Mouse (Mus musculus) kidney, embryonic 14.5 days (tissue): Measurements from ENCODE around the gene P3h1. TPM values are rescaled to one million over a fixed set of nuclear protein-coding genes. Genes with fewer than 3 reads are reported as not detected.
"Not testable (repeated sequence)": the region's sequence is repeated elsewhere in the genome, so short reads cannot be mapped to it uniquely, and the experiment has no call there.

Experiments
- ATAC-seq: fragments of 200-750 bp; cut with Nextera tagmentation; 2 replicates; pipeline ENCODE4 v1.8.0; 2017; ENCODE audit warnings: moderate number of reproducible peaks, mild to moderate bottlenecking, moderate TSS enrichment, moderate library complexity; ENCODE audit not compliant: low FRiP score, low TSS enrichment
- H3K27ac ChIP-seq: fragments of 300-500 bp; sonication (generic); 2 replicates; pipeline ENCODE4 v1.5.1; 2014; ENCODE audit warnings: low read depth, mild to moderate bottlenecking, low read length, moderate library complexity, mixed read lengths
- H3K27me3 ChIP-seq: fragments of 300-500 bp; sonication (generic); 2 replicates; pipeline ENCODE4 v1.6.1; 2014; ENCODE audit warnings: mild to moderate bottlenecking, low read length; ENCODE audit not compliant: control insufficient read depth, insufficient read depth
- H3K36me3 ChIP-seq: fragments of 300-500 bp; sonication (generic); 2 replicates; pipeline ENCODE4 v1.6.1; 2014; ENCODE audit warnings: low read length, mixed read lengths; ENCODE audit not compliant: control insufficient read depth, insufficient read depth
- H3K4me1 ChIP-seq: fragments of 300-500 bp; sonication (generic); 2 replicates; pipeline ENCODE4 v1.6.1; 2014; ENCODE audit warnings: low read length, mixed read lengths; ENCODE audit not compliant: control insufficient read depth, insufficient read depth
- H3K4me2 ChIP-seq: fragments of 300-500 bp; sonication (generic); replicated peaks from 2 replicates; pipeline ENCODE4 v1.6.1; 2014; ENCODE audit warnings: low read depth, mild to moderate bottlenecking, low read length
- H3K4me3 ChIP-seq: fragments of 300-500 bp; sonication (generic); 2 replicates; pipeline ENCODE4 v1.5.1; 2014; ENCODE audit warnings: mild to moderate bottlenecking, low read length
- H3K9ac ChIP-seq: fragments of 300-500 bp; sonication (generic); 2 replicates; pipeline ENCODE4 v1.6.1; 2014; ENCODE audit warnings: low read depth, mild to moderate bottlenecking, low read length, moderate library complexity
- H3K9me3 ChIP-seq: fragments of 300-500 bp; sonication (generic); 2 replicates; pipeline ENCODE4 v1.6.1; 2016; ENCODE audit warnings: low read length; ENCODE audit not compliant: control insufficient read depth
- WGBS: fragments of 180-500 bp; shearing (Covaris S2); extraction: QIAGEN DNeasy Blood & Tissue Kit; methylation state at CpG from one replicate; pipeline ENCODE4 v1.1.7; 2014; 5-methylcytosine and 5-hydroxymethylcytosine counted together
- polyA plus RNA-seq: library from polyadenylated mRNA; unstranded; fragments of >200 nt; fragmentation: Nextera tagmentation; extraction: Ambion mirVana; gene quantifications from 2 replicates; pipeline ENCODE4 v1.2.1, GENCODE M21; 2014

P3h1 gene
- polyA plus RNA-seq, 1 experiment from 2014 or later = 34.4 TPM

DNA sequence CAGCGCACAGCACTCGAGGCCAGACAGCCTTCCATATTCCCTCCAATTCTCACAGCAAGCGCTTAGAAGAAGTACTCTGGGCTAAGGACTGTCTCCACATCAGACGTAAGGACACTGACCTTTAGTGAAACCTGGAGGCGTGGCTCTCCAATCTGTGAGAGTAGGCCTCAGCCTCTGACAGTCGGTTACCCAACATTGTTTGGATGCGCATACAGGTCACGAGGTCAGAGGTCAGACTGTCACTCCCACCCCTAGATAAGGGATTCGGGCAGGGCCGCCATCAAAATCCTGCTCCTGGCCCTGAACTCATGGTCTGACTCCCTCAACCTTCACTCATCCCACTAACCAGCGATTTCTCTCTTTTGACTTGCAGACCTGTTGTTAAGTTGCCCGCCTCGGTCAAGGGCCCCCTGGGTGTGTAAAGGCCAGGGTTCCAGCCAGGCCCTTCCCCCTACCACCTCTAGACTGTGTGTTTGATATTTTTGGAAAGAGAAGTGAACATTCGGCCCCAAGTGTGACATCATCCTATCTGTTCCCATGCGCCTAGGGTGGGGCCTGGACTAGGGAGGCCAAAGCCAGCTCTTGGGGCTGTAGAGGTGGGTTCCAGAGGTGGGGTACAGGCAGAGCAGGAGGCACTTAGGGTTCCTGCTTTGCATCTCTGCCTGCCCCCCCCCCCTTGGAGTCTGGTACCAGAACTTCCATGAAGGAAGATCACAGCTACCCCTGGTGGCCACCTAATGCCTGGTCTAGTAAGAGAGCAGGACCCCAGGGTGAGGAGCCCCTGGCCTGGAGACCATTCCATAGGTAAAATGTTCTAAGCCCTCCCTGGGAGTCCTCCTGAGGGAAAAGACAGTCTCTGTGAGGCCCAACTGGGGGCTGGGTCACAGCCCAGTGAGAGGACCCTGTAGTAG lies 26.9 kb downstream of the P3h1 start:
- Histone ChIP-seq H3K27me3 (no peaks in the 10 kb centered on the region), H3K9ac (no peak overlapping the region), H3K4me1 (peaks cover 17% of the 10 kb centered on the region), H3K27ac (no peak overlapping the region), H3K9me3 (no peaks in the 10 kb centered on the region), H3K4me2 (no peak overlapping the region), H3K4me3 (no peak overlapping the region), H3K36me3 (no peaks in the 10 kb centered on the region)
- no peak for ATAC-seq
- 83% methylated on average over 15 of the region's 15 CpGs for WGBS

DNA sequence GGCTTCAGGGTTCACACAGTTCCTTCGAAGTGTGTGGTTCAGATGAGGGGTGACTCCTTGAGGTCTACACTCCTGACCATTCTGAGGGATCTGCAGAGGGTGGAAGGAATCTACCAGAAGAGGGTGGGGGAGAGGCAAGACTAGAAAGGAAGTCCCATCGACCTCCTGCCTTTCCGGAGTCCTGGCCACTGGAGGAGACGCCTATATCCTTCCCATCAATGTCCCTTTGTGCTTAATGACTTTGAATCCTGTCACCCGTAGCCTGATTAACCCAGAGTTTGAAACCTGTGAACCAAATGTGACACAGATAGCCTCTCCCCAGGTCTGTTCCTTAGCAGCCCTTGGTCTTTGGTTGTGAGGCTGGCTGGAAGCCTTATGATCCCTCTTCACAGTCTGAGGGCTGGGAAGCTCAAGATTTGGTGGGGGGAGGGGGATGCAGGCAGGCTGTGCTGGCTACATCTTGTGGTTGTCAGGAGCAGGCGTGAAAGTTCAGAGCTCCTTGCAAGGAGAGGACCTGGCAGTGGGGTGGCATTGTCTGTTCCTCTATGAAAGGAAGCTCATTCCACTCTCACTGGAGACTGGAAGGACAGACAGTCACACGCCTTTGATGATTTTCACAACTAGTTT lies 28.5 kb downstream of the P3h1 start:
- Histone ChIP-seq H3K4me2 (no peak overlapping the region), H3K9me3 (no peaks in the 10 kb centered on the region), H3K4me3 (no peak overlapping the region), H3K27ac (no peak overlapping the region), H3K27me3 (no peaks in the 10 kb centered on the region), H3K4me1 (0 out of 2 replicates have a peak, but pooled peaks cover 9% of the 10 kb centered on the region), H3K9ac (no peak overlapping the region), H3K36me3 (no peaks in the 10 kb centered on the region)
- no peak for ATAC-seq
- 43% methylated on average over 7 of the region's 7 CpGs for WGBS

DNA sequence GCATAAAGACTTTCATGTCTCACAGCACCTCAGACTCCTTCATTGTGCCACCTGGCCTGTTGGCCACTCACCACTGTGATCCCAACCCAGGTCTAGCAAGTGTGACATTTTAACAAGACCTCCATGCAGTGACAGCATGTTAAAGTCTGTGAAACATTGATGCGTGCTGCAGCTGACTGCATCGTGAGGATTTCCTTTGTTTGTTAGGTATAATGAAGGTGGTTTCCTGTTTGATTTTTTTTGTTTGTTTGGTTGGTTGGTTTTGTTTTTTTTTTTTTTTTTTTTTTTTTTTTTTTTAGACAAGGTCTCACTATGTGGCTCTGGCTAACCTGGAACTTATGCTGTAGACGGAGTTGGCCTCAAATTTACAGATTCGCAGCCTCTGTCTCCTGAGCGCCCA lies 29.8 kb downstream of the P3h1 start:
- H3K9ac ChIP-seq = no peak overlapping the region
- WGBS = 84% methylated on average over 5 of the region's 5 CpGs
- no peak for ATAC-seq
- H3K27ac ChIP-seq = no peak overlapping the region
- H3K4me2 ChIP-seq = no peak overlapping the region
- no peaks in the 10 kb centered on the region for H3K27me3 ChIP-seq
- no peak overlapping the region for H3K4me3 ChIP-seq
- H3K36me3 ChIP-seq = no peaks in the 10 kb centered on the region
- H3K9me3 ChIP-seq = no peaks in the 10 kb centered on the region
- H3K4me1 ChIP-seq = 0 out of 2 replicates have a peak, but pooled peaks cover 7% of the 10 kb centered on the region

DNA sequence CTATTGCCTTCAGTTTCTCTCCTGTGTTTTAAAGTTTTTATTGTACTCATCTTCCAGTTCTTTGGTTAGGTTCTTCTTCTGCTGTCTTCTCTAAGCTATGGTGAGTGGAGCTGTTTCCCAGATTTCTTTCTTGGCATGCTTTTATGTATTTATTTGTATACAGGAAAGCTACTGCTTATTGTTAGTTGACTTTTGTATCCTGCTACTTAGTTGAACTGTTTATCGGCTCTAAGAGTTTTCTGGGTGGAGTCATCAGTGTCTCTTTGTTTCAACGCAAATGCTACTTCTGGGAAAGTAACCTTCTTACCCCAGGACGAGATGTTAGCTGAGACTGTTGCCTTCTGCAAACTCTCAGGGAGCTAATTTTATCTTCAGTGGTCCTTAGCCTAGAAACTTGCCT lies 30.7 kb downstream of the P3h1 start:
- WGBS = 79% methylated on average over 3 of the region's 3 CpGs
- 0 out of 2 replicates have a peak overlapping the region, but pooled peaks have one; percentile 23 for H3K9ac ChIP-seq

DNA sequence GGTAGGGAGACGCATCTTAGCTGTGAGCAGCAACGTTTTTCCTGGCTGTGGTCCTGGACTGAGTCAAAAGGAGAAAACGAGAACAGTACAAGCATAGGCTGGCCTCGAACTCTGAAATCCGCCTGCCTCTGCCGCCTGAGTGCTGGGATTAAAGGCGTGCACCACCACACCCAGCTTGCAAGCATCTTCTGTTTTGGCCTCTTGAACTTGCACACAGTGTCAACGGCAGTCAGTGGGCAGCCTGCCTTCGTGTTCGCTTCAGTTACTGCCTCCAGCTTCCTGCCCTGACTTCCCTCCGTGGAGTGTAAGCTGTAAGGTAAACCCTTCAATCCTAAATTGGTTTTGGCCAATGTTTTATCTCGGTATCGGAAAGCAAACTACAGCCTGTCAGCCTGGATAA lies 33.9 kb downstream of the P3h1 start:
- H3K4me1 ChIP-seq = no peaks in the 10 kb centered on the region
- H3K9ac ChIP-seq = no peak overlapping the region
- H3K4me2 ChIP-seq = no peak overlapping the region
- WGBS = 73% methylated on average over 13 of the region's 13 CpGs
- H3K9me3 ChIP-seq = no peaks in the 10 kb centered on the region
- ATAC-seq = no peak
- H3K27ac ChIP-seq = no peak overlapping the region
- H3K4me3 ChIP-seq = no peak overlapping the region
- no peaks in the 10 kb centered on the region for H3K27me3 ChIP-seq
- peaks cover 13% of the 10 kb centered on the region for H3K36me3 ChIP-seq

More for the DNA sequence above, 30.7 kb downstream of the P3h1 start:
- no peaks in the 10 kb centered on the region for H3K36me3 ChIP-seq
- H3K4me1 ChIP-seq = 0 out of 2 replicates have a peak, but pooled peaks cover 4% of the 10 kb centered on the region
- no peak overlapping the region for H3K27ac ChIP-seq
- H3K4me2 ChIP-seq = no peak overlapping the region
- no peaks in the 10 kb centered on the region for H3K9me3 ChIP-seq
- no peak overlapping the region for H3K4me3 ChIP-seq
- no peak for ATAC-seq
- no peaks in the 10 kb centered on the region for H3K27me3 ChIP-seq

DNA sequence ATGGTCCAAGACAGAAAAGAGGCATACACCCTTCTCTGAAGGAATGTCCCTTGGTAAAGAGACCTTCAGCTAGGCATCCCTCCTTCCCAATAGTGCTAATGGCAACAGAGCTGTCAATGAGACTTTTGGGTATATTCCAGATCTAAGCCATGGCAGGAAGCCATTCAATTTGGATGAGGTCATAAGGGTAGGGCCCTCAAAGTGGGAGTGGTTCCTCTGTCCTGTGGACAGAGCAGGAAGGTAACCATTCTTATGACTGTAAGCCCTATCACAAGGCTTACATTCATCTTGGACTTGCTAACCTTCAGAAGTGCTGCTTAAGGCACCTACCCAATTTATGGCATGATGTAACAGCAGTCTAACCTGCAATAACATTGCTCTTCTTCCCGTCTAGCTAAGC lies 41.9 kb downstream of the P3h1 start:
- Histone ChIP-seq H3K9ac (no peak overlapping the region), H3K4me3 (no peak overlapping the region), H3K27me3 (no peaks in the 10 kb centered on the region), H3K36me3 (peaks cover 88% of the 10 kb centered on the region), H3K9me3 (no peaks in the 10 kb centered on the region), H3K27ac (no peak overlapping the region), H3K4me2 (no peak overlapping the region), H3K4me1 (no peaks in the 10 kb centered on the region)
- 82% methylated on average over 1 of the region's 1 CpGs for WGBS
- no peak for ATAC-seq

DNA sequence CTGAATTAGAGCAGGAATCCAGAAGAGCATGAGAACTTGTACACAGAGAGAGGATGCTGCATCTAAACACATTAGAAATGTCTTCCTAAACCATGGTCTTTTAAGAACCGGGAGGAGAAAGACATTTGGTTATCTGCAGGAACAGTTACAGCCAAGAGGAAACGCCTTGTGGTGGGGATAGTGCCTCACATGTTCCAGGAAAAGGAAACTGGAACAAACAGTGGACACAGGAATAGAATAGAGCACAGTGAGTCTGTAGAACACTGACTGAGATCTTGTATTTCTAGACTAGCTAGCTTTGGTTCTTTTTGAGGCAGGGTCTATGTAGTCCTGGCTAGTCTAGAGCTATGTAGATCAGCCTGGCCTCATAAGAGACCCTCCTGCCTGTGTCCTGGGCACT lies 42.5 kb downstream of the P3h1 start:
- H3K4me3 ChIP-seq = no peak overlapping the region
- H3K36me3 ChIP-seq = peaks cover 90% of the 10 kb centered on the region
- no peaks in the 10 kb centered on the region for H3K27me3 ChIP-seq
- no peak overlapping the region for H3K4me2 ChIP-seq
- H3K9me3 ChIP-seq = no peaks in the 10 kb centered on the region
- WGBS = 84% methylated on average over 2 of the region's 2 CpGs
- no peaks in the 10 kb centered on the region for H3K4me1 ChIP-seq
- H3K9ac ChIP-seq = no peak overlapping the region
- H3K27ac ChIP-seq = no peak overlapping the region; the same call in 1 of the 2 replicates
- no peak for ATAC-seq

DNA sequence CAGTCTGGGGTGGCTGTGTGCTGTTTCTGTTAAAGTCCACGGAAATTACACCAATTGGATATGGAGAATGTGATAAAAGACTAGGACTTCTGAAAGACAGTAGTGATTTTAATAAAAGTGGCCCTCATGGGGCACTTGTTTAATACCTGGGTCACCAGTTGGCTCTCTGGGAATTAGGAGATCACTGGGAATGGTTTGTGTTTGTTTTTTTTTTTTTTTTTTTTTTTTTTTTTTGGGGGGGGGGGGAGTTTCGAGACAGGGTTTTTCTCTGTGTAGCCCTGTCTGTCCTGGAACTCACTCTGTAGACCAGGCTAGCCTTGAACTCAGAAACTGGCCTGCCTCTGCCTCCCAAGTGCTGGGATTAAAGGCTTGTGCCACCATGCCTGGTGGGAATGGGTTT lies 43.0 kb downstream of the P3h1 start:
- H3K4me2 ChIP-seq = no peak overlapping the region
- 88% methylated on average over 1 of the region's 2 CpGs for WGBS
- H3K9ac ChIP-seq = no peak overlapping the region
- H3K27ac ChIP-seq = no peak overlapping the region; the same call in 1 of the 2 replicates
- no peaks in the 10 kb centered on the region for H3K9me3 ChIP-seq
- no peak overlapping the region for H3K4me3 ChIP-seq
- no peaks in the 10 kb centered on the region for H3K4me1 ChIP-seq
- H3K27me3 ChIP-seq = no peaks in the 10 kb centered on the region
- ATAC-seq = no peak
- peaks cover 92% of the 10 kb centered on the region for H3K36me3 ChIP-seq

DNA sequence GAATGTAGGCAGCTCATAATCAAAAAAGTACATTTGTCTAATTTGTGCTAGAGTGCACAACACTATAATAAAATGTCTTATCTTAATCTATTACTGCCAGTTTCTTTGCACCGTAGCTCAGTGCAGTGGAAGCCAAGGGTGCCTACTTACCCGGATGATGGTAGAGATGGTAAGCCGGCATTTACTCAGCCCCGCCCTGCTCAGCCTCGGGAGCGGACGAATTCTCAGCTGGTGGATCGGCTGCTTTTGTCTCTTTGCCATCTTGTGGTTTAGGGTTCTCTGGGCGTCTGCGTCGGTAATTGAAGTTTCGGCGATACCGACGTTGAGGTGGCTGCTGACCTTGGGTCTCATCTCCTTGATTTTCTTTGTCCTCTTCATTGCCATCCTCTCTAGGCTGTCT lies 46.1 kb downstream of the P3h1 start:
- H3K4me2 ChIP-seq, H3K27me3 ChIP-seq, H3K4me3 ChIP-seq, H3K9ac ChIP-seq, H3K27ac ChIP-seq, H3K4me1 ChIP-seq, H3K9me3 ChIP-seq, ATAC-seq: not testable (repeated sequence)
- 95% methylated on average over 15 of the region's 15 CpGs for WGBS
- H3K36me3 ChIP-seq = peaks cover 95% of the 10 kb centered on the region
